Mouse (Mus musculus) hindbrain, embryonic 16.5 days (tissue): ENCODE results near the gene Sh3rf3. TPM values are rescaled to one million over a fixed set of nuclear protein-coding genes. Genes with fewer than 3 reads are reported as not detected.
"Not testable (repeated sequence)": the region's sequence is repeated elsewhere in the genome, so short reads cannot be mapped to it uniquely, and the experiment has no call there.

Experiments used
- ATAC-seq: fragments of 200-750 bp; cut with Nextera tagmentation; 2 replicates; pipeline ENCODE4 v1.8.0; 2017; ENCODE audit warnings: moderate TSS enrichment, moderate library complexity
- H3K27ac ChIP-seq: fragments of 300-500 bp; sonication (generic); 2 replicates; pipeline ENCODE4 v1.5.1; 2014; ENCODE audit warnings: low read depth, mild to moderate bottlenecking, control low read depth, low read length, moderate library complexity
- H3K27me3 ChIP-seq: fragments of 300-500 bp; sonication (generic); replicated peaks from 2 replicates; pipeline ENCODE4 v1.6.1; 2014; ENCODE audit warnings: low read length; ENCODE audit not compliant: control insufficient read depth, insufficient read depth
- H3K36me3 ChIP-seq: fragments of 300-500 bp; sonication (generic); 2 replicates; pipeline ENCODE4 v1.6.1; 2014; ENCODE audit warnings: mild to moderate bottlenecking, low read length, moderate library complexity, mixed read lengths; ENCODE audit not compliant: control insufficient read depth, insufficient read depth
- H3K4me1 ChIP-seq: fragments of 300-500 bp; sonication (generic); 2 replicates; pipeline ENCODE4 v1.6.1; 2014; ENCODE audit warnings: low read depth, low read length; ENCODE audit not compliant: control insufficient read depth, insufficient read depth
- H3K4me2 ChIP-seq: fragments of 300-500 bp; sonication (generic); 2 replicates; pipeline ENCODE4 v1.6.1; 2014; ENCODE audit warnings: mild to moderate bottlenecking, low read length, control low read depth, moderate library complexity
- H3K4me3 ChIP-seq: fragments of 300-500 bp; sonication (generic); 2 replicates; pipeline ENCODE4 v1.5.1; 2014; ENCODE audit warnings: mild to moderate bottlenecking, low read length, control low read depth, moderate library complexity
- H3K9ac ChIP-seq: fragments of 300-500 bp; sonication (generic); 2 replicates; pipeline ENCODE4 v1.6.1; 2014; ENCODE audit warnings: low read depth, mild to moderate bottlenecking, control low read depth, low read length, moderate library complexity
- H3K9me3 ChIP-seq: fragments of 300-500 bp; sonication (generic); 2 replicates; pipeline ENCODE4 v1.6.1; 2014; ENCODE audit warnings: mild to moderate bottlenecking, low read length, moderate library complexity; ENCODE audit not compliant: control insufficient read depth
- WGBS: fragments of 180-500 bp; shearing (Covaris S2); extraction: QIAGEN DNeasy Blood & Tissue Kit; methylation state at CpG from one replicate; pipeline ENCODE4 v1.1.7; 2014; 5-methylcytosine and 5-hydroxymethylcytosine counted together
- polyA plus RNA-seq: library from polyadenylated mRNA; unstranded; fragments of >200 nt; fragmentation: Nextera tagmentation; extraction: Ambion mirVana; gene quantifications from 2 replicates; pipeline ENCODE4 v1.2.1, GENCODE M21; 2015

The Sh3rf3 gene
- polyA plus RNA-seq, 1 experiment from 2014 or later: 2.7 TPM

GRCm38 (mm10) chr10:59089861-59090621, 276.9 kb downstream of the Sh3rf3 start:
- no peak overlapping the region for H3K4me3 ChIP-seq
- no peaks in the 10 kb centered on the region for H3K36me3 ChIP-seq
- H3K9ac ChIP-seq: no peak overlapping the region
- H3K9me3 ChIP-seq: no peaks in the 10 kb centered on the region
- no peaks in the 10 kb centered on the region for H3K27me3 ChIP-seq
- peak overlapping the region; percentile 74 for H3K27ac ChIP-seq
- peaks cover 19% of the 10 kb centered on the region for H3K4me1 ChIP-seq
- peak; percentile 91 for ATAC-seq
- WGBS: 38% methylated on average over 14 of the region's 14 CpGs
- H3K4me2 ChIP-seq: peak overlapping the region; percentile 9

GRCm38 (mm10) chr10:59090622-59090971, 277.4 kb downstream of the Sh3rf3 start:
- Histone ChIP-seq H3K27ac (peak overlapping the region; percentile 74), H3K9ac (no peak overlapping the region), H3K4me2 (peak overlapping the region; percentile 9), H3K4me1 (peaks cover 19% of the 10 kb centered on the region), H3K27me3 (no peaks in the 10 kb centered on the region), H3K4me3 (no peak overlapping the region), H3K36me3 (no peaks in the 10 kb centered on the region), H3K9me3 (no peaks in the 10 kb centered on the region)
- 16% methylated on average over 7 of the region's 7 CpGs for WGBS
- ATAC-seq: peak; percentile 74

GRCm38 (mm10) chr10:59091556-59091955, 278.4 kb downstream of the Sh3rf3 start:
- Histone ChIP-seq H3K4me2 (no peak overlapping the region), H3K27me3 (no peaks in the 10 kb centered on the region), H3K27ac (peak overlapping the region; percentile 26; the same call in 1 of the 2 replicates), H3K4me1 (peaks cover 19% of the 10 kb centered on the region), H3K9ac (no peak overlapping the region), H3K36me3 (no peaks in the 10 kb centered on the region), H3K9me3 (no peaks in the 10 kb centered on the region), H3K4me3 (no peak overlapping the region)
- no peak for ATAC-seq
- WGBS: 85% methylated on average over 8 of the region's 8 CpGs

GRCm38 (mm10) chr10:59091988-59092387, 278.8 kb downstream of the Sh3rf3 start:
- Histone ChIP-seq H3K9me3 (no peaks in the 10 kb centered on the region), H3K4me2 (no peak overlapping the region), H3K27ac (no peak overlapping the region; the same call in 1 of the 2 replicates), H3K36me3 (no peaks in the 10 kb centered on the region), H3K4me1 (peaks cover 19% of the 10 kb centered on the region), H3K9ac (no peak overlapping the region), H3K4me3 (no peak overlapping the region), H3K27me3 (no peaks in the 10 kb centered on the region)
- peak; percentile 32 for ATAC-seq
- WGBS: 54% methylated on average over 7 of the region's 7 CpGs

- not testable (repeated sequence) for H3K9me3 ChIP-seq, H3K36me3 ChIP-seq, ATAC-seq, H3K4me1 ChIP-seq, H3K27ac ChIP-seq, H3K4me2 ChIP-seq, H3K27me3 ChIP-seq, H3K9ac ChIP-seq, H3K4me3 ChIP-seq
- 92% methylated on average over 5 of the region's 5 CpGs for WGBS
Measured at GRCm38 (mm10) chr10:59103076-59103475, 289.9 kb downstream of the Sh3rf3 start.

- no peaks in the 10 kb centered on the region for H3K9me3 ChIP-seq
- no peak overlapping the region for H3K27ac ChIP-seq
- H3K4me2 ChIP-seq: no peak overlapping the region
- WGBS: 86% methylated on average over 5 of the region's 5 CpGs
- H3K36me3 ChIP-seq: no peaks in the 10 kb centered on the region; the same call in 1 of the 2 replicates
- H3K27me3 ChIP-seq: no peaks in the 10 kb centered on the region
- no peak for ATAC-seq
- no peak overlapping the region for H3K4me3 ChIP-seq
- no peak overlapping the region for H3K9ac ChIP-seq
- no peaks in the 10 kb centered on the region for H3K4me1 ChIP-seq
Measured at GRCm38 (mm10) chr10:59104683-59105082, 291.5 kb downstream of the Sh3rf3 start.

- Histone ChIP-seq H3K9me3 (no peaks in the 10 kb centered on the region), H3K4me2 (no peak overlapping the region), H3K4me1 (no peaks in the 10 kb centered on the region), H3K9ac (no peak overlapping the region), H3K36me3 (no peaks in the 10 kb centered on the region; the same call in 1 of the 2 replicates), H3K27me3 (no peaks in the 10 kb centered on the region), H3K4me3 (no peak overlapping the region), H3K27ac (no peak overlapping the region)
- ATAC-seq: no peak
- WGBS: 87% methylated on average over 8 of the region's 8 CpGs
Measured at GRCm38 (mm10) chr10:59105885-59106284, 292.7 kb downstream of the Sh3rf3 start.

- no peak overlapping the region for H3K9ac ChIP-seq
- no peaks in the 10 kb centered on the region for H3K9me3 ChIP-seq
- ATAC-seq: no peak
- no peak overlapping the region for H3K4me2 ChIP-seq
- 82% methylated on average over 3 of the region's 3 CpGs for WGBS
- no peak overlapping the region for H3K27ac ChIP-seq
- H3K36me3 ChIP-seq: no peaks in the 10 kb centered on the region; the same call in 1 of the 2 replicates
- no peak overlapping the region for H3K4me3 ChIP-seq
- no peaks in the 10 kb centered on the region for H3K4me1 ChIP-seq
- no peaks in the 10 kb centered on the region for H3K27me3 ChIP-seq
Measured at GRCm38 (mm10) chr10:59106644-59107043, 293.5 kb downstream of the Sh3rf3 start.

- Histone ChIP-seq H3K4me2 (no peak overlapping the region), H3K9me3 (no peaks in the 10 kb centered on the region), H3K4me3 (no peak overlapping the region), H3K4me1 (no peaks in the 10 kb centered on the region), H3K9ac (no peak overlapping the region), H3K27me3 (no peaks in the 10 kb centered on the region), H3K36me3 (no peaks in the 10 kb centered on the region; the same call in 1 of the 2 replicates), H3K27ac (no peak overlapping the region)
- ATAC-seq: peak; percentile 51; the same call in 1 of the 2 replicates
- WGBS: 40% methylated on average over 2 of the region's 2 CpGs
Measured at GRCm38 (mm10) chr10:59109015-59109414, 295.9 kb downstream of the Sh3rf3 start.
